Mouse (Mus musculus) embryonic fibroblast, embryonic 13.5 days (primary cell): ENCODE measurements around the gene Cntnap1. TPM values are rescaled to one million over a fixed set of nuclear protein-coding genes. Genes with fewer than 3 reads are reported as not detected.

Experiments
- H3K27ac ChIP-seq: 2 replicates; pipeline ENCODE4 v1.5.1; 2012; ENCODE audit warnings: low read length, control low read depth, inconsistent platforms; ENCODE audit not compliant: insufficient read depth
- H3K4me1 ChIP-seq: 2 replicates; pipeline ENCODE4 v1.6.1; 2011; ENCODE audit warnings: low read length; ENCODE audit not compliant: control insufficient read depth, insufficient read depth
- H3K4me3 ChIP-seq: 2 replicates; pipeline ENCODE4 v1.5.1; 2011; ENCODE audit warnings: mild to moderate bottlenecking, control low read depth, low read length; ENCODE audit not compliant: insufficient read depth
- CTCF ChIP-seq: IDR thresholded peaks from 2 replicates; pipeline ENCODE4 v1.5.1; 2011; ENCODE audit warnings: mild to moderate bottlenecking, control low read depth, low read length, moderate library complexity, borderline replicate concordance; ENCODE audit not compliant: insufficient read depth
- POLR2A ChIP-seq: IDR thresholded peaks from 2 replicates; pipeline ENCODE4 v1.6.1; 2011; ENCODE audit warnings: low read depth, mild to moderate bottlenecking, control low read depth, low read length, moderate library complexity
- polyA plus RNA-seq: library from polyadenylated mRNA; stranded (reverse); fragments of >200 nt; gene quantifications from 2 replicates; pipeline ENCODE4 v1.2.4, GENCODE M21; 2011; ENCODE audit warnings: low read depth; ENCODE audit not compliant: missing spikeins, insufficient read length

Gene Cntnap1
- polyA plus RNA-seq, 1 experiment, result 3.0 TPM

- TF ChIP-seq CTCF (no peak), POLR2A (no peak)
- Histone ChIP-seq H3K27ac (no peak overlapping the region), H3K4me3 (no peak overlapping the region), H3K4me1 (no peaks in the 10 kb centered on the region)
Observed at GRCm38 (mm10) chr11:101162772-101163171, 7.6 kb upstream of the Cntnap1 start.

GRCm38 (mm10) chr11:101163476-101164350 is 6.6 kb upstream of the Cntnap1 start:
- H3K4me1 ChIP-seq, result no peaks in the 10 kb centered on the region
- TF ChIP-seq POLR2A, result no peak
- H3K27ac ChIP-seq, result no peak overlapping the region
- H3K4me3 ChIP-seq, result no peak overlapping the region

- no peaks in the 10 kb centered on the region for H3K4me1 ChIP-seq
- no peak overlapping the region for H3K4me3 ChIP-seq
- TF ChIP-seq CTCF, result no peak
- no peak for TF ChIP-seq POLR2A
- no peak overlapping the region for H3K27ac ChIP-seq
Observed at GRCm38 (mm10) chr11:101164351-101164665, 6.0 kb upstream of the Cntnap1 start.

- TF ChIP-seq CTCF (no peak), POLR2A (no peak)
- Histone ChIP-seq H3K4me1 (no peaks in the 10 kb centered on the region), H3K27ac (no peak overlapping the region), H3K4me3 (no peak overlapping the region)
Observed at GRCm38 (mm10) chr11:101164677-101165580, 5.4 kb upstream of the Cntnap1 start.

- TF ChIP-seq POLR2A (no peak), CTCF (no peak)
- Histone ChIP-seq H3K4me3 (no peak overlapping the region), H3K4me1 (no peaks in the 10 kb centered on the region), H3K27ac (no peak overlapping the region)
Observed at GRCm38 (mm10) chr11:101166357-101166756, 4.0 kb upstream of the Cntnap1 start.

- no peak for TF ChIP-seq CTCF
- no peak for TF ChIP-seq POLR2A
- Histone ChIP-seq H3K4me1 (0 out of 2 replicates have a peak, but pooled peaks cover 3% of the 10 kb centered on the region), H3K4me3 (no peak overlapping the region), H3K27ac (no peak overlapping the region)
Observed at GRCm38 (mm10) chr11:101167211-101167962, 2.9 kb upstream of the Cntnap1 start.

- Histone ChIP-seq H3K4me3 (no peak overlapping the region), H3K4me1 (peaks cover 4% of the 10 kb centered on the region; the same call in 1 of the 2 replicates), H3K27ac (no peak overlapping the region)
- TF ChIP-seq CTCF (no peak), POLR2A (no peak)
Observed at GRCm38 (mm10) chr11:101167963-101168300, 2.4 kb upstream of the Cntnap1 start.

- Histone ChIP-seq H3K4me1 (peaks cover 7% of the 10 kb centered on the region), H3K27ac (no peak overlapping the region), H3K4me3 (0 out of 2 replicates have a peak overlapping the region, but pooled peaks have one; percentile 71)
- TF ChIP-seq POLR2A, result no peak
- TF ChIP-seq CTCF, result no peak
Observed at GRCm38 (mm10) chr11:101168301-101168980, 1.9 kb upstream of the Cntnap1 start.
